Mouse (Mus musculus) cerebellum, adult 9-10 months (tissue): ENCODE data around the gene Olfr1395.

Source experiments
- DNase-seq: peaks from one replicate; pipeline ENCODE4 v3.0.0; 2022

Gene Olfr1395

GRCm38 (mm10) chr11:49141974-49142373, at the start of gene Olfr1395:
TSS of gene Olfr1395 (plus strand) at chr11:49142274.
- DNase-seq, result no peak

- DNase-seq, result no peak
Observed at GRCm38 (mm10) chr11:49092786-49093185, 49.3 kb upstream of the Olfr1395 start.

- no peak for DNase-seq
Observed at GRCm38 (mm10) chr11:49093861-49094660, 48.0 kb upstream of the Olfr1395 start.

GRCm38 (mm10) chr11:49095367-49095766, 46.7 kb upstream of the Olfr1395 start:
- no peak for DNase-seq

GRCm38 (mm10) chr11:49100409-49100808, 41.7 kb upstream of the Olfr1395 start:
- no peak for DNase-seq

- DNase-seq, result no peak
Observed at GRCm38 (mm10) chr11:49101500-49101899, 40.6 kb upstream of the Olfr1395 start.

GRCm38 (mm10) chr11:49103047-49103693, 38.9 kb upstream of the Olfr1395 start:
- DNase-seq, result peak; percentile 74

GRCm38 (mm10) chr11:49105752-49106151, 36.3 kb upstream of the Olfr1395 start:
- no peak for DNase-seq

GRCm38 (mm10) chr11:49107650-49108537, 34.2 kb upstream of the Olfr1395 start:
- no peak for DNase-seq

GRCm38 (mm10) chr11:49108833-49109232, 33.2 kb upstream of the Olfr1395 start:
- no peak for DNase-seq

GRCm38 (mm10) chr11:49111000-49111399, 31.1 kb upstream of the Olfr1395 start:
- DNase-seq, result no peak

- no peak for DNase-seq
Observed at GRCm38 (mm10) chr11:49112624-49113219, 29.4 kb upstream of the Olfr1395 start.

- no peak for DNase-seq
Observed at GRCm38 (mm10) chr11:49114158-49114557, 27.9 kb upstream of the Olfr1395 start.

GRCm38 (mm10) chr11:49114774-49115173, 27.3 kb upstream of the Olfr1395 start, which contains the start of gene Olfr1396:
TSS of gene Olfr1396 (minus strand) at chr11:49114874.
- no peak for DNase-seq

- no peak for DNase-seq
Observed at GRCm38 (mm10) chr11:49119635-49120034, 22.4 kb upstream of the Olfr1395 start.

- no peak for DNase-seq
Observed at GRCm38 (mm10) chr11:49124169-49124568, 17.9 kb upstream of the Olfr1395 start.

- no peak for DNase-seq
Observed at GRCm38 (mm10) chr11:49154077-49154476, 12.0 kb downstream of the Olfr1395 start, which contains the start of gene Olfr1394. TSS of gene Olfr1394 (plus strand) at chr11:49154377.

- no peak for DNase-seq
Observed at GRCm38 (mm10) chr11:49156821-49157814, 15.0 kb downstream of the Olfr1395 start.

GRCm38 (mm10) chr11:49168839-49169611, 27.0 kb downstream of the Olfr1395 start:
- no peak for DNase-seq

GRCm38 (mm10) chr11:49170576-49170975, 28.5 kb downstream of the Olfr1395 start:
- no peak for DNase-seq

- no peak for DNase-seq
Observed at GRCm38 (mm10) chr11:49175345-49175744, 33.3 kb downstream of the Olfr1395 start.
